Mouse (Mus musculus): ENCODE measurements around the gene Msrb2.

Msrb2 gene

GRCm38 (mm10) chr2:19390411-19391143, 19.3 kb downstream of the Msrb2 start:
- no peak for DNase-seq

GRCm38 (mm10) chr2:19391649-19392048, 20.4 kb downstream of the Msrb2 start:
- no peak for DNase-seq

- DNase-seq = no peak
Measured at GRCm38 (mm10) chr2:19392793-19393192, 21.6 kb downstream of the Msrb2 start.

GRCm38 (mm10) chr2:19405409-19405808, 34.2 kb downstream of the Msrb2 start:
- DNase-seq = no peak

DNA sequence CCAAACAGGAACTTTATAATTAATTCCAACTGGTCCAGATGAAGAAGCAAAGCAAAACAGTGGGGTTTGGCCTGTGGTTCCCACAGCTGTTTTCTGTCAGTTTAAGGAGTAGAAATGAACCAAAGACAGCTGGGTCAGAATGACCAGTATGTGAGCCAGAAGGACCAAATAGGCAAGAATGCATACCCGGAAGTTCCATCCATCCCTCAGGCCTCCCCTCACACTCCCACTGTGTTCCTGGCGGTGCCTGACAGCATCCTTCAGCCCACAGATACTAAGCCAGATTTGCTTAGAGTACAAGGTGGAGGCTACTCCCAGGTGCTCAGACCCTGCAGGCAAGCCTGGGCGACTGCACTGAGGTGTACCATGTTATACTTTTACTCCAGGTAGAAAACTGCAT, 35.3 kb downstream of the Msrb2 start:
- DNase-seq = no peak

GRCm38 (mm10) chr2:19414222-19414965, 43.2 kb downstream of the Msrb2 start:
- DNase-seq = peak; percentile 61 to 70

DNA sequence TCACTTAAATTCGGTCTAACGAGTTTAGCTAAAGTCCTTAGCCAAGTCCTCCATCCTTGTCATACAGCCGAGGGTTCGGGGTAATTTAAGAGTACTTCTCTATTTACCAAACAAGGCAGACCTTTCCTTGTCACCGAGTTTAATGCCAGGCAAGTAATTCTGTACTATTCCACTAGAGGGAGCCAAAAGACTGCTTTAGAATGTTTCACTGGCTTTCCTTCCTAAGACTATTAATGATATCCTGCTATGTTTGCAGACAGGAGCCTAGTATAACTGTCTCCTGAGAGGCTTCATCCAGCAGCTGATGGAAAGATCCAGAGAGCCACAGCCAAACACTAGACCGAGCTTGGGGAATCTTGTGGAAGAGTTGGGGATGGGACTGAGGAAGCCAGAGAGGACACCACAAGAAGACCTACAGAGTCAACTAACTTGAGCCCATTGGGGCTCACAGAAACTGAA, 43.9 kb downstream of the Msrb2 start:
- DNase-seq = no peak

GRCm38 (mm10) chr2:19416066-19416465, 44.8 kb downstream of the Msrb2 start:
- no peak for DNase-seq

GRCm38 (mm10) chr2:19419686-19420345, 48.6 kb downstream of the Msrb2 start:
- DNase-seq = no peak

DNA sequence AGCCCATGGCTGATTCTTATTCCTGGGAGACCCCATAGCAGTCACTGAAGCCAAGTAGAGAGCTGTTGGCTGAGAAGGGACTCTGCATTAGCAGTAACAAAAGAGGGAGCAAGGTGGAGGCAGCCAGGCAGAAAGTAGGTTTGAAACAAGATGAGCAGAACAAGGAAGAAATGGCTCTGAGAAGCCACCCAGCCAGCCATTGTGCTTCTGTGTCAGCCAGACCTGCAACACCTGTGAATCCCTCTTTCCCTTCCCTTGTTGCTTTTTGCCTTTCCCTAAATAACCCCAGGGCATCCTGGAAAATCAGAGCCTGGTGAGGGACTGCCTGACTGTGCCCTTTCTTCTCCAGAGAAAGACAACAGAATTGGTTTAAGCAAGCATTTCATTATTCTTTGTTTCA, 51.0 kb downstream of the Msrb2 start:
- no peak for DNase-seq

DNA sequence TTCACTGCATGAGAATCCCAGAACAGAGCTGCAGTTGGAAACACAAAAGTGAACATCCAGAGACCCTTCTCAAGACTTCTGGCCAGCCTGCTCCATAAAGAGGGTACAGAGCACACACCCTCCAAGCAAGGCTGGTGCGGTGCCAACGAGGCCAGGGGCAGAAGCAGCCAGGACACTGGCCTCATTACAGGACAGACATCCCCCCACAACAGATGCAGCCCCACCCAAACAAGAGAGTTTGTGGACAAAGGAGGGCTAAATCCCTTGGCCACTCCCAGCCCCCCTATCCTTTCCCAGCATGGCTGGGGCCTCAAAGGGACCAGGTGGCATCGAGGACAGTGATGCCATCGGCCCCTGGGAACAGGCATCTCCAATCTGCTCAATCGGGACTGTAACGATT, 51.8 kb downstream of the Msrb2 start:
- no peak for DNase-seq

- DNase-seq = peak in 1 of 2 experiments; percentile 8
Measured at GRCm38 (mm10) chr2:19429031-19429430, 57.8 kb downstream of the Msrb2 start.

DNA sequence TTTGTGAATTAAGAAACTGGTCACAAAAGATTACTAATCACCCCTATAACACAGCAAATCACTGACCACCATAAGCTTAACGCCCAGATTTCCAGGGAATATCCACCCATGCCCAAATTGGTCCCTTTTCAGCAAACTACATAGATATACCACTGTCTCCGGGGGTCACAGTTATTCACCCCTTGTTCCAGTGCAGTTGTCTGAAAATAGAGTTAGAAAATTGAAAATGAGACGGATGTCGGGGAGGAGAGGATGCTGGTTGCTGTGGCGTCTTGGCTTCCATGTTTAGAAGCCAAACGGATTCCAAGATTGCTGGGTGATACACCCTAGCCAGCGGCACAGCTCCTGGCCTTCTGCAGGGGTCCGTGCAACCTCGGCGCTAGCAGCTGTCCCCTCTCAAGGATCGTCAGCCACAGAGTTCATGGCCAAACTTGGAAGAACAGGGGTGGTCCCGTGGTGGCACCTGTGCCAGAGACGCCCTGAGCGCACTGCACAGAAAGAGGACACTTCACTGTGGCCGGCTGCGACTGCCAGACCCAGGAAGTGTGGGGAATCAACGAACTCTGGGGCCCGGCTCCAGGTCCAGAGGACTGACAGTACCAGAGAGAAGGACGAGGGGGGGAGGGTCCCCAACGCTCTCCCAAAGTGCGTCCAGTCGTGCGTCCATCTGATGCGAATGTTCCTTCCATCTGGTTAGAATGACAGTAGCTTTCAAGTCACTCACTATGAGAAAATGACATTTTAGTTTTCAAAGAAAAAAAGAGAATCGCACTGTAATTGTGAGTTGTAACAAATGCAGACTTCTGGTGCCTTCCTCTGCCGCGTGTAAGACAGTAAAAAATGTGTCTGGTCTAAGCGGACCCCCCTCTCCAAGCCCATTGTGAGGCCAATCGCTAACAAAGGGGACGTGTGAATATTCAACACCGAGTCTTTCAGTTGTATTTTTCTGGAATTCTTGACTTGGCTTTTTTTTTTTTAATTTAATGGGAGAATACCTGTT, 58.8 kb downstream of the Msrb2 start:
- no peak for DNase-seq

- no peak for DNase-seq
Measured at GRCm38 (mm10) chr2:19430746-19431145, 59.5 kb downstream of the Msrb2 start.

DNA sequence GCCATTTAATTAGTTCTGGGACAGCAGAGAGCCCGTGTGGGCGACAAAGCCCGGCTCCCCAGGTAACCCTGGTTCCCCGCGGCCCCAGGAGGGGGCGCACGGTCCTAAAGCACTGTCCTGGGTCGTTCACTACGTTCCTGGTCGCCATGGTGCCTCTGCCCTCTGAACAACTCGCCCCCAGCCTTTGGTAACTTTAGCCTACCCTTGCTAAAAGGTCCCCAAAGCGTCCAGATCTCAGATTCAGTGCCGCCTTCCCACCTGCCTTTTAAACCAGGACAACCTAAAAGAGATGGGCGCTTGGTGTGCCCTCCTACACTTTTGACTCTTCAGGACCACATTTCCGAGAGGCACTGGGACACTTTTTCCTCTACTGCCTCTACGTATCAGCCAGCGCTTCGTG, 59.9 kb downstream of the Msrb2 start:
- peak in 1 of 2 experiments; percentile 14 for DNase-seq

GRCm38 (mm10) chr2:19431614-19432323, 60.5 kb downstream of the Msrb2 start:
- peak in 1 of 2 experiments; percentile 6 for DNase-seq

DNA sequence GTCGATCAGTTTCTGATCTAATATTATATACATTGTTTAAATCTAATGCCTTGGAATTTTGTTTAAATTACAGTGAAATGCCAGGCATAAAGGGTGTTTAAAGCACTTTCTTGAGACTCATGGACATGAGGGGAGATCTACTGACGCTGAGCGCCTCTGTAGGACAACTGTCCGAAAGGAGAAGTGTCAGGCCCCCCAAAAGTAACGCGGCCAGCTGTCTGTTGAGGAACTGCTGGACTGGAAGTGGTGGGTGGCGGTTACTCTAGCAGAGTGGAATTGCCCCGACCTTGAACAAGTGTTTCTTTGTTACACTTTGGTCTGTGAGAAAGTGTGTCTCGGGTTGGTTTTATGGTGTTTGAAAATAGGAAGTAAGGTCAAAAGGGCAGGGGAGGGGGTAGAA, 73.1 kb downstream of the Msrb2 start:
- no peak for DNase-seq
